ENCODE assay signal across 8 mouse cellular contexts in the genomic region with DNA sequence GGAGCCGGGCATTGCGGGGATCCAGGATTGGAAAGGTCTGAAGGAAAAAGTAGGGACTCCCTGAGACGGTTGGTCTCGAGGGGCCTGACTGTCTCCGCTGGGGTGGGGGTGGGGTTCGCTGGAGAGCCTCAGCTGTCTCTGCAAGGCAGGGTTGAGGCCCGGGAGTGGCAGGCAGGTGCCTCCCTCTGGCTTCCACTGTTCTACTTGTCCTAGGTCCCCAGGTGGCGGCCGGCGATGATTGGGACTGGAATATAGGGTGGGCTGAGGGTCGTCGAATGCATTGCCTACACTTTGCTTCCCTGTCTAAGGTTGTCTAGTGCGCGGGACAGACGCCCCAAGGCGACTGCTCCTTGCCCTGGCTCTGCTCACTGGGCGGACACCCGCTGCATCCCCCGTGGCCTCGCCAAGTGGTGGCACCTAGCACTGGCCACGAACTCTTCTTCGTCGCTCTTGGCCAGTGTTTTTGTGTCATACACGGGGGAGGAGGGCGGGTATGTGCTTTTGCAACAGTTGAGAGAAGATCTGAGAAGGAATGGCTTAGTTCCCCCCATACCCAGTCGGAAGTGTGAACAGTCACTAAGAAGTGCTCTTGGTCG. TPM values are rescaled to one million over a fixed set of nuclear protein-coding genes. Genes with fewer than 3 reads are reported as not detected.
DNase-seq lines count a peak whose midpoint lies in the region; ATAC-seq and TF ChIP-seq lines count a peak whose summit lies in the region.

No protein-coding gene starts in this region.

- H3K4me1 ChIP-seq in limb, embryonic 14.5 days (ENCODE audit: control insufficient read depth, insufficient read depth, low read length), result no peaks in the 10 kb centered on the region
- H3K4me1 ChIP-seq in midbrain, embryonic 16.5 days (ENCODE audit: control insufficient read depth, insufficient read depth, low read length), result peaks cover 2% of the 10 kb centered on the region; the same call in 1 of the 2 replicates
- H3K4me1 ChIP-seq in testis, adult 2 months (ENCODE audit: control insufficient read depth, insufficient read depth, low read length), result peaks cover 2% of the 10 kb centered on the region; the same call in 1 of the 2 replicates

- no peaks in the 10 kb centered on the region for H3K9me3 ChIP-seq in limb, embryonic 14.5 days (ENCODE audit: control insufficient read depth, low read length)
- no peaks in the 10 kb centered on the region for H3K9me3 ChIP-seq in midbrain, embryonic 16.5 days (replicated peaks; ENCODE audit: control insufficient read depth, low read length, poor library complexity, severe bottlenecking)

- peak overlapping the region; percentile 58 for H3K4me2 ChIP-seq in limb, embryonic 14.5 days (replicated peaks; ENCODE audit: low read depth, low read length, severe bottlenecking)
- H3K4me2 ChIP-seq in midbrain, embryonic 16.5 days (ENCODE audit: low read length), result peak overlapping the region; percentile 59

- peak overlapping the region; percentile 48 for H3K4me3 ChIP-seq in limb, embryonic 14.5 days (replicated peaks; ENCODE audit: low read length)
- H3K4me3 ChIP-seq in midbrain, embryonic 16.5 days (ENCODE audit: low read depth, low read length), result peak overlapping the region; percentile 55
- H3K4me3 ChIP-seq in testis, adult 2 months (ENCODE audit: control insufficient read depth, low read depth, low read length), result peak overlapping the region; percentile 91

- no peak overlapping the region for H3K27ac ChIP-seq in limb, embryonic 14.5 days (replicated peaks; ENCODE audit: low read depth, low read length)
- H3K27ac ChIP-seq in midbrain, embryonic 16.5 days (ENCODE audit: low read length), result no peak overlapping the region
- peak overlapping the region; percentile 87 for H3K27ac ChIP-seq in testis, adult 2 months (ENCODE audit: control insufficient read depth, insufficient read depth, low read depth, low read length)

- H3K36me3 ChIP-seq in limb, embryonic 14.5 days (ENCODE audit: control insufficient read depth, insufficient read depth, low read length), result no peaks in the 10 kb centered on the region
- no peaks in the 10 kb centered on the region for H3K36me3 ChIP-seq in midbrain, embryonic 16.5 days (ENCODE audit: control insufficient read depth, insufficient read depth, low read length)
- H3K36me3 ChIP-seq in testis, adult 2 months (ENCODE audit: control insufficient read depth, insufficient read depth, low read length), result no peaks in the 10 kb centered on the region

- peak; percentile 4 to 14 for DNase-seq in frontal cortex, postnatal 14 days (ENCODE audit: low spot score in 2 of 2)
- no peak for DNase-seq in frontal cortex, postnatal 25 days (ENCODE audit: low spot score in 2 of 2)
- peak; percentile 17 for DNase-seq in 3T3-L1 (ENCODE audit: low read depth, low spot score)
- peak; percentile 27 for DNase-seq in adrenal gland, postnatal 25 days
- DNase-seq in frontal cortex, postnatal 36 days (ENCODE audit: low spot score in 2 of 2), result peak; percentile 4 to 8
- no peak for DNase-seq in limb, embryonic 14.5 days (ENCODE audit: low spot score)

- H3K9ac ChIP-seq in limb, embryonic 14.5 days (ENCODE audit: low read depth, low read length, severe bottlenecking), result peak overlapping the region; percentile 43
- H3K9ac ChIP-seq in midbrain, embryonic 16.5 days (ENCODE audit: low read depth, low read length), result peak overlapping the region; percentile 70

- ATAC-seq in limb, embryonic 14.5 days (ENCODE audit: low FRiP score, low read depth), result peak; percentile 66
- peak; percentile 88 for ATAC-seq in midbrain, embryonic 16.5 days

- TF ChIP-seq POLR2A in limb, embryonic 14.5 days (IDR thresholded peaks at IDR 0.05; ENCODE audit: borderline replicate concordance, extremely low read depth, insufficient read depth, insufficient read length), result no peak
- TF ChIP-seq POLR2A in testis, adult 2 months (IDR thresholded peaks at IDR 0.05; ENCODE audit: control insufficient read depth, low read depth, low read length), result 0 out of 2 replicates have a peak, but pooled peaks have one; percentile 5

- no peaks in the 10 kb centered on the region for H3K27me3 ChIP-seq in limb, embryonic 14.5 days (ENCODE audit: control insufficient read depth, insufficient read depth, low read length)
- no peaks in the 10 kb centered on the region for H3K27me3 ChIP-seq in midbrain, embryonic 16.5 days (ENCODE audit: control insufficient read depth, insufficient read depth, low read depth, low read length)
- no peaks in the 10 kb centered on the region for H3K27me3 ChIP-seq in testis, adult 2 months (ENCODE audit: control insufficient read depth, insufficient read depth, low read length)

- 16% methylated on average over 23 of the region's 27 CpGs for WGBS in limb, embryonic 14.5 days
- 12% methylated on average over 22 of the region's 27 CpGs for WGBS in midbrain, embryonic 16.5 days

- no peak for TF ChIP-seq CTCF in testis, adult 2 months (IDR thresholded peaks at IDR 0.05; ENCODE audit: control insufficient read depth, insufficient read depth, insufficient replicate concordance, low read depth, low read length)

RNA-seq across cellular contexts. Expression of a gene that starts 4.6 kb away (rescaled TPM):
- 21.2 and 29.9 TPM in 2 replicates for total RNA-seq in adrenal gland, postnatal 25 days (2021)
- 1.9 and 2.5 TPM in 2 replicates for polyA plus RNA-seq in limb, embryonic 14.5 days (2012; rRNA removed)
- 2.6 and 4.0 TPM in 2 replicates for polyA plus RNA-seq in limb, embryonic 14.5 days (2014; fragmentation: Nextera tagmentation; extraction: Ambion mirVana)
- 5.6 TPM in 2 replicates for polyA plus RNA-seq in midbrain, embryonic 16.5 days (2015; fragmentation: Nextera tagmentation; extraction: Ambion mirVana)
- polyA plus RNA-seq in testis, adult 2 months (2012; rRNA removed), result 2.6 and 3.9 TPM in 2 replicates

Comparison
In these comparisons a context has a peak if more than half of its experiments do, and no peak if none do; other contexts are left out.
1. DNase-seq: peak in frontal cortex, postnatal 14 days (2 of 2), 3T3-L1 (single experiment), adrenal gland, postnatal 25 days (single experiment) and frontal cortex, postnatal 36 days (2 of 2); none in frontal cortex, postnatal 25 days (0 of 2) and limb, embryonic 14.5 days (single experiment).
2. Peak in every context shown above with its lines, with median percentiles within 50 percentile points of each other: H3K4me3 ChIP-seq.